Mouse (Mus musculus) embryo, embryonic 10.5 days (tissue): ENCODE data around the gene Cct3.
A peak's percentile ranks its signal among the peaks of the same experiment; 100 is the strongest.
"Not testable (repeated sequence)": the region's sequence is repeated elsewhere in the genome, so short reads cannot be mapped to it uniquely, and the experiment has no call there.

ENCODE experiments used
- DNase-seq: peaks from one replicate; pipeline ENCODE4 v3.0.0-alpha.2; 2015; ENCODE audit warnings: low spot score

Cct3 gene

DNA sequence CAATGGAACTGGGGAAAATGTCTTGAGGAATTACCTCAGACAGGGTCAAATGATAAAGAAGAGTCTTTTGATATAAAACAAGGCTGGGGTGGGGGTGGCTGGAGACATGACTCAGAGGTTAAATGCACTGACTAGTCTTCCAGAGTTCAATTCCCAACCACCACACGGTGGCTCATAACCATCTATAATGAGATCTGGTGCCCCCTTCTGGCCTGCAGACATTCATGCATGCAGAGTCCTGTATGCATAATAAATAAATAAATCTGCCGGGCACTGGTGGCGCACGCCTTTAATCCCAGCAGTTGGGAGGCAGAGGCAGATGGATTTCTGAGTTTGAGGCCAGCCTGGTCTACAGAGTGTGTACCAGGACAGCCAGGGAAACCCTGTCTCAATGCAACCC lies 4.9 kb upstream of the Cct3 start:
- DNase-seq, result peak; percentile 49

DNA sequence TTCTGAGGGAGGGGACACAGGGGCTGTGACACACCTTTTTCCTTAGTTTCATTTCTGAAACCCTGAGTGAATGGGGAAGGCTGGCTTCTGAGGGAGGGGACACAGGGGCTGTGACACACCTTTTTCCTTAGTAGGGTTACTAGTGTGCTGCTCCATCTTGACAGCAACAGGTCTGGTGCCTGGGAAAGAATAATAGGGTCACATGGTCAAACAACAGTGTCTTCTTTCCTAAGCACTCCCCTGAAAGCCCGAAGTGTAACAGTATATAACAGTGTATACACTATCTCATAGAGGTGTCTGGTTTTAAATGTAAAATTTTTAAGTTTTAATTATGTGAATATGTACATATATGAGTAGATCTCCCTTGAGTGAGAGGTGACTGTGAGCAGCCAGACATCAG lies 1.6 kb upstream of the Cct3 start:
- not testable (repeated sequence) for DNase-seq

DNA sequence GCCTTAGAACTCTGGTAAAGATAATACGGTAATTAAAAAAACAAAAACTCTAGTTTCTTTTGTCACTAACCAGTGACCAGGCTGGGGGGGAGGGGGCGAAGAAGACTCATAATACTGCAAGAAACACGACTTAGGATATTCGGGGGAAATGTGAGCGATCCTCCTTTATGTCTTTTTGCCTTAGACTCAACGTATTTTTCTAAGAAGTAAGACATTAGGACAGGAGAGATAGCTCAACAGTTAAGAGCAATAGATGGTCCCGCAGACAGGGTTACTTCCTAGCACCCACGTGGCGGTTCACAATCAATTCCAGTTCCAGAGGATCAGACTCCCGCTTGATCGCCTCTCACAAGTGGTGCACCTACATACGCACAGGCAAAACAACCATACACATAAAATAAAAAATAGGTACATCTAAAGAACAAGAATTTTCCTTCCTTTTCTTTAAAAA lies 781 bp upstream of the Cct3 start:
- no peak for DNase-seq

DNA sequence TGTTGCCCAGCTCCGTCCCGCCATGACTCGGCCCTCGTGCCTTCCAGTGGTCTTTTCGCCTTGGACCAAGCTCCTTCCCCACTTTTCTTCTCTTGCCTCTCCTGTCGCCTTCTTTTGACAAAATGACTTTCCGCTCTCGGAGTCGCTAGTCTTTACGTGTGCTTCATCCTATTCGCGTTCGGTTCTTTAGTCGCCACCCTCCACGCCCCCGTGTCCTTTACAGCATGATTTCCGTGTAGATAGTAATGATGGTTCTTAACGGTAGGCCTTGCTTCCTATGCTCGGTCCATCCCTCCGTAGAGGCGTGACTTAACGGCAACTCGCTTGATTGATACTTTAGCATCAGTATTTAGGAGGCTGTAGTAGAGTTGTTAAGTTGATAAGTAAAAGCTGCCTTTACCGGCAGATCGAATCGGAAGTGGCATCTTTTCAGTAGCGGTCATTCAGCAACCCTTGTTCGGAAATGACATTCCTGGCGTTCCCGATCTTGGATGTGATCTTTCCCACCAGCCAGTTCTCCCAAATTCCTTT lies 470 bp downstream of the Cct3 start:
- peak; percentile 53 for DNase-seq

DNA sequence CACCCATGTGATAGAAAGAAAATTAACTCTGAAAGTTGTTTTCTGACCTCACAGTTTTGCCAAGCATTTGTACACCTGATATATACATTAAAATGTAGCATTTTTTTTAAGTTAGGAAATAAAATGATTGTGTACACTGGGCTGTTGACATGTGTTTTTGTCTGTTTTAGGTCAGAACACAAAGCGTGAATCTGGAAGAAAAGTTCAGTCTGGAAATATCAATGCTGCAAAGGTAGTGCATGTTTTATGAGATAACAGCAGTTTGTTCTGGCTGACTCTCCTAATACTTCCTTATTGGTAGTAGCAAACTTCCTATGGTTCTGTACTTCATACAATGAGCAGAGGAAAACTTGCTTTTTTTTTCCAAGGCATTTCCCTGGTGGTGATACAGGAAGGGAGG lies 2.3 kb downstream of the Cct3 start:
- no peak for DNase-seq

DNA sequence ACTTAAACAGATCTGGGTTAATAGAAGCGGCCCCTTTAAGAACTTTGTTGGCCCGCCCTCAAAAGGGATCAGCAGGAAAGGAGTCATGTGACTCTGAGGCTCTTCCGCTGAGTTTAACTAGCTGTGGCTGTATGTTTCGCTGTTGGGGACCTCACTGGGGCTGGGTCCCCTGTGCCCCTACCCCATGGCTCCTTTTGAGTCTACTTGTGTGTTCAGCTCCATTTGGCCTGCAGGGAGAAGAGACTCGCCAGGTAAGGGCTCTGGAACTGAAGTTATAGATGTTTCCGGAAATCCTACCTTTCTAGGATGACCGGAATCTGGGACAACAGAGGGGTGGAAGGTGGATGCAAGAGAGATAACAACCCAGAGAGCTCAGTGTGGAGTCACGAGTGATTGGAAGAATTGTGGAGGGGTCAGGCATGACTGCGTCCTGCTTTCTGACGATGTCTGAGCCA lies 28.1 kb downstream of the Cct3 start, which contains the start of gene Glmp:
Gene Glmp (plus strand): TSS at position 73 of the 455 bp plus-strand sequence.
- peak; percentile 86 for DNase-seq

DNA sequence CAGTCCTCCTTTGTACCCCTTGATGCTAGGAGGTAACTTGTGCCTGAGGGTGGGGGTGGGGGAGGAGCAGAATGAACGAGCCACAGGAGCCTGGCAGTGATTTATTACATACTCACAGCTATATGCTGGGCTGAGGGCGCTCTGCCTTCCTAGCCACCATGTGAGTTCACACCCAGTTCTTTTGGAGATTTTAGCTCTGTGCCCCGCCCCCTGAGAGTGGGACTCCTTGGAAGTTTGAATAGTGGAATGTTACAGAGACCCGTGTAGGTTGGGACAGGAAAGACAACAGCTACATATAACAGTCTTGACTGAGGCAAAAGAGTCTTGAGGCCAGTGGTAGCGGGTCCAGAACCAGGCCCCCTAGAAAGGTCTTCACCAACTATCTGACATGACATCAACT lies 32.0 kb downstream of the Cct3 start:
- DNase-seq, result no peak

DNA sequence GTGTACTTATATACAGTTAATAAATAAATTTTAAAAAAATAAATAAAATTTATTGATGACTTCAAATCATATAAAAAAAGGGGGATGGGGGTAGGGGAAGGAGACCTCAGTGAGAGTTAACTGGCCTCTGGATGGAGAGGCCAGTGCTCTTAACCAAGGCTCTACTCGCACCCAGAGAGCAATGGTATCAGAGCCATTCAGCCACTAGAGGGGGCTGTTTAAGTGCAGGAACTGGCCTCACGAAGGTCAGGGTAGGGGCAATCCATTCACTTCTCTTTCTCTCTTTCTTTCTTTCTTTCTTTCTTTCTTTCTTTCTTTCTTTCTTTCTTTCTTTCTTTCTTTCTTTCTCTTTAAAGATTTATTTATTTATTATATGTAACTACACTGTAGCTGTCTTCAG lies 34.4 kb downstream of the Cct3 start:
- peak; percentile 73 for DNase-seq

DNA sequence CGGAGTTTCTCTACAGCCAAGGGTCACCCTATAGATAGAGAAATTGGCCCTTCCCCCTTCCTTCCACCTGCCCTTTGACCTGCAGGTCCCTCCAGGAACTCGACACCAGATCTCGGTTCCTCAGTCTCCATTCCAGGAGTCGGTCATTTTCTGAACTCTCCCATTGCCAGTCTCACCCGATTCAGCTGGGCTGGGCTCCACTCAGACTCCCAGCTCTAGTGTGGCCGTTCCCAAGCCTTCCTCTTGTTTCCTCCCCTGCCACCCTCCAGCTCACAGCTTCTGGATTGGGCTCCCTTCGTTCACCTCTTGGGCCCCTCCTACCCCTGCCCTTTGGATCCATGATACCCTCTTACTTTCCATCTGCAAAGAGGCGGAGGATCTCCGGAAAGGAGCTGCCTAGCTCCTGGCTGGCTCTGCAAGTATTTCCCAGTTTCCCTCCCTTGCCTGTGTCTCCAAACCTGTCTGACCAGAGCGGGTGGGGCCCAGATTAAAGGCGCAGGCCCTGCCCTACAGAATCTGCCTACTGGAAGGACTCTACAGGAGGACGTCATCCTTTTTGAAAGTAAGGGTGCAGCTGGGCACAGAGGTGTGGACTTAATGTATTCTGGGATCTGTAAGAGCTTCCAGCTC lies 37.2 kb downstream of the Cct3 start:
- DNase-seq, result no peak

DNA sequence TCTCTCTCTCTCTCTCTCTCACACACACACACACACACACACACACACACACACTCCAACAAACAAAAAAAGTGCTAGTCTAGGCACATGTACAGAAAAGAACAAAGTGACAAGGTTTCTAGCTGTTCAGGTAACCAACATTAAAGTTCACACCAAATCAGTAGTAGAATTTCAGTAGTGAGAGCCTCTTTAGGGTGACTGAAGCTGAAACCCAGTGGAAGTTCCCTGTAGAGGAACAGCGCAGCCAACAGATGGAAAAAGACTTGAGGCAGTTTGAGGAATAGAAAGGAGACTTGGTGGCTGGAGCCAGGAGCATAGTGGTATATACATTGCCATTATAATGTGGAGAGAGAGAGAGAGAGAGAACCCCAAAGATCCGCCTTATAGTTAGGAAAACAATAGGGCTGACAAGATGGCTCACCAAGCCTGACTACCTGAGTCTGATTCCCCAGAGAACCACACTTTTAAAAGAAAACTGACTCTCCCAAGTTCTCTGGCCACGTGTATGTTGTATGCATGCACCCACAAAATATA lies 38.1 kb downstream of the Cct3 start:
- peak; percentile 22 for DNase-seq

DNA sequence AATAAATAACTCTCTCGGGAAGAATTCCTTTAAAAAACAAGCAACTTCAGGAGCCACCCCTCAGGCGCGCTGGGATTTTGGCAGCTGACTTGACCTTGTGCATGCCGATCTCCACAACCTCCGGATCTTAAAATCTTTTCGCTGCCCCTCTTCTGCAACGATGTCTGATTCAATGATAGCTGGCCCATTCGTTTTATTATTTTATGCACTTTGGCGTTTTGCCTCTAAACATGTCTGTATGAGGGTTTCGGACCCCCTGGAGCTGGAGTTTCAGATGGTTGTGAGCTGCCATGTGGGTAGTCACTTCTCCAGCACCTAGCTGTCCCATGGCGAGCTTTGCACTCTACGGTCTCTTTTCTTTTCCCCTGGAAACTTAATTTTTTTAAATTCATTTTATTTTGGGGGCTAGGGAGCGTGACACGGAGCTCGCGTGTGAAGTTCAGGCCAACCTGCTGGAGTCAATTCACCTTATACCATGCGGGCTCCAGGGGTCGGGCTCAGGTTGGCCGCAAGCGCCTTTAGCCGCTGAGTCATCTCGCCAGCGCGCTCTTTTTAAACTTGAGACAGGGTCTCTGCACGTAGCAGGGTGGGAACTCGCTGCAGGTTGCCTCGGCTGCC lies 38.6 kb downstream of the Cct3 start:
- no peak for DNase-seq

DNA sequence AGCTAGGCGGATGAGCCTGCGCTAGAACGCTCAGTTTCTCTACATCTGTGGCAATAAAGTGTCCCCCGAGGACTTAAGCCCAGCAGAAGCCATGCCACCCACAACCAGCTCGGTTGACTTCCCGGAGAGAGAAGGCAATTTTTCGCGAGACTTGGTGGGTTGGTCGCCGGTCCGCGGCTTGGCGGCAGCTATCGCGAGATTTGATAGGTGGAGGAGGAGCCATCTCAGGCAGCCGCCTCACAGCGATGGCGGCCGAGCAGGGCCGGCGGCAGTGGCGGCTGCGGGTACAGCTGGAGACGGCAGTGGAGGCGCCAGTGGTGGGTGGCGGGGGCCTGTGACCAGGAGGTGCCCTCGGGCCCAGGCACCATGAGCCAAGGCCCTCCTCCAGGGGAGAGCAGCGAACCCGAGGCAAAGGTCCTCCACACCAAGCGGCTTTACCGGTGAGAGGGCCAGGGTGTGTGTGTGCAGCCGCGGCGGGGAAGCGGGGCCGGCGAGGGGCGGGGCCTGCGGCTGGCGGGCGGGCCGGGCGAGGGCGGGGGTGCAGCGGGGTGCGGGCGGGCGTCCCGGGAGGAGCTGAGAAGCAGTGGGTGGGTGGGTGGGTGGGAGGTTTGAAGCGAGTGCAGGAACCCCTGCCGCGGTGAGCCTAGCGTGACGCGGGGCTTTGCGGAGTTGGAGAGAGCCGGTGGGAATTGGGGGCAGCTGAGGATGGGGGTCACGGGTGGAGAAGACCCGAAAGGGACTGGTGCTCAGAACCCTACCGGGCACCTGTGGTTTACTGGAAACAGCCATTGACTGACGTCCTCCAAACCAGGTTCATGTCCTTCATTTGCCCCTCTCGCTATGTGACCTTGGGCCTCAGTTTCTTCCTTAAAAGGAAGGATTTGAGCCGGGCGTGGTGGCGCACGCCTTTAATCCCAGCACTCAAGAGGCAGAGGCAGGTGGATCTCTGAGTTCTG lies 39.4 kb downstream of the Cct3 start, which contains the start of the genes Tmem79 and Smg5:
Gene Tmem79 (minus strand): TSS at position 91 of the 956 bp plus-strand sequence.
Gene Smg5 (plus strand): TSS at position 203 of the 956 bp plus-strand sequence.
- peak; percentile 97 for DNase-seq

DNA sequence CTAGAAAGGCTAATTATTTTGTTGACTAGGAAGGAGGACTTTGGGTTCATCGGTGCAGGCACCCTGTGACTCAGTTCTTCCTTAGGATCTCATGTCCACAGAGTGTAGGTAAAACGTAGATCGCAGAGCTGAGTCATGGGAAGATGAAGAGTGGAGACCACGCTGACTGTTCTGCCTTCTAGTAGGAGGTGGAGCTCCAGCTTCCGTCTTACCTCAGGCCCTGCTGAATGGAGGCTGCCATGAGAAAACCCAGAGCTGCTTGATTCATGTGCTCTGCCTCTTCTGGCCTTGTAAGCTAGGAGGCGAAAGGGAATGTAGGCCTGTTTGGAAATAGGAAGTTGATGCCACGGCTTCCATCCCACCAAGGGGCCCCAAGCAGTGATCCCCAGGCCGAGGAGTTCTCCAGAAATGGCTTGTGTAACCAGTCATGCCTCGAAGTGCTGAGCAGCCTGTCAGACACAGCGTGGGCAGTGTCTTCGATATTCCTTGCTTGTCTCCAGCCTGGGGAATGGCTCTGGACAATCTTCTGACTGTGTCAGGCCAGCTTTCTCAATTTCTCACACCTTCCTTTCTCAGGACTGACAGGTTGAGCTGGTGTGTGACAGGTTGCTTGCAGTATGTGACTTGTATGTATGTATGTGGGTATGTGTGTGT lies 40.6 kb downstream of the Cct3 start:
- DNase-seq, result no peak

DNA sequence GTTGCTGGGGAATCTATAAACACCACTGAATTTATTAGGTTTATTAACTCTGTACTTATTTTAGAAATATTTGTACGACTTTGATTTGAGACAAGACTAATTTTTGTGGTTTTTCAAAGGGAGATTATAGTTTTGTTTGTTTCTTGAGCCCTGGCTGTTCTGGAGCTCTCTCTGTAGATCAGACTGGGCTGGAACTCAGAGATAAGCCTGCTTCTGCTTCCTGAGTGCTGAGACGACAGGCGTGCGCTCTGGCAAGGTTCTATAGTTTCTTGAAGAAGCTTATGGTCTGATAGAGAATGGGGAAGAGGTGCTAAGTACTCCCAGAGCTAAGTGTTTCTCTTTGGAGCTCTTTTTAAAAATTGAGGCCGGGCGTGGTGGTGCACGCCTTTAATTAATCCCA lies 41.4 kb downstream of the Cct3 start:
- DNase-seq, result no peak

DNA sequence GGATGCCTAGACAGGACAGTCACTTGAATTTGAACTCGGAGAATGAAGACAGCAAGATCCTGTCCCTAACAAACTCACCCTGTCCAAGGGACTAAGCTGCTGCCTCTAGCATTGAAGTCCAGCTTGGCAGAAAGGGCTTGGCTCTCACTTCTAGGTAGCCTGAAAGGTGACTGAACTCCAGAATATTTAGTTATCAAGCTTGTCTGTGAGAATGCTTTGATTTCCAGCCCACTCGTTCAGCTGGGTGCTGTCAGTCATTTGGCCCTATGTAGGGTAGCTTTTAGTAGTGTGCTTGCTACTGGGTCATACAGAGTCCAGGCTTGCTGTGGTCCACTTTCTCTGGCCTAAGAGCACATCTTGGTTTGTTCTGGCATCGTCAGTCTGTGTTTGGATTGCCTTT lies 42.1 kb downstream of the Cct3 start:
- DNase-seq, result no peak

DNA sequence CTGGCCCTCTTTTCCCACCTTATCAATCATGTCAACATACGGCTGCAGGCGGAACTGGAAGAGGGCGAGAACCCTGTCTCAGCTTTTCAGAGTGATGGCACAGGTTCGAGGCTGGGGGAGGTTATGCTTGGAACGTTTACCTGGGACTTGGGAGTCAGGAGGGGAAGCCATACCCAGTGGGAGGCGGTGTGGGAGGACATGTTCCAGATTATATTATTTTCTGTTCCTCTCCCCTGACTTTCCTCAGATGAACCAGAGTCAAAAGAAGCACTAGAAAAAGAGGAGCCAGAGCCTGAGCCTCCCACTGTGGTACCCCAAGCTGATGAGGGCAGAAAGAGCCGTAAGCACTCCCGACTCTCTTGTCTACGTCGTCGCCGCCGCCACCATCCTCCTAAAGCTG lies 53.8 kb downstream of the Cct3 start:
- no peak for DNase-seq

DNA sequence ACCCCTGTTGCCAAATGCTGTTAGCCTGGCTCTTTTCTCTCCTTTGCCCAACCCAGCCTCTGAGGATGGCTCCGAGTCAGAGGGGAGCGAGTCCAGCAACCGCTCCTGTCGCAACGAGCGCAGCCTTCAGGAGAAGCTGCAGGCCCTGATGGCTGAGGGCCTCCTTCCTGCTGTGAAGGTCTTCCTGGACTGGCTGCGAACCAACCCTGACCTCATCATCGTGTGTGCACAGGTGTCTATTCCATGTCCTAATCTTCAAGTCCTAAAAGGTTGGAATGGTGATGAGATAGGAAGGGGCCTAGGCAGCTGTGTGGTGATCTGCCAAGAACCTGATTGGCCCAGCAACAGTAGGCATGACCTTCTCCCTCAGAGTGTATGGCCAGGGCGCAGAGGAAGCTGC lies 56.0 kb downstream of the Cct3 start:
- no peak for DNase-seq

DNA sequence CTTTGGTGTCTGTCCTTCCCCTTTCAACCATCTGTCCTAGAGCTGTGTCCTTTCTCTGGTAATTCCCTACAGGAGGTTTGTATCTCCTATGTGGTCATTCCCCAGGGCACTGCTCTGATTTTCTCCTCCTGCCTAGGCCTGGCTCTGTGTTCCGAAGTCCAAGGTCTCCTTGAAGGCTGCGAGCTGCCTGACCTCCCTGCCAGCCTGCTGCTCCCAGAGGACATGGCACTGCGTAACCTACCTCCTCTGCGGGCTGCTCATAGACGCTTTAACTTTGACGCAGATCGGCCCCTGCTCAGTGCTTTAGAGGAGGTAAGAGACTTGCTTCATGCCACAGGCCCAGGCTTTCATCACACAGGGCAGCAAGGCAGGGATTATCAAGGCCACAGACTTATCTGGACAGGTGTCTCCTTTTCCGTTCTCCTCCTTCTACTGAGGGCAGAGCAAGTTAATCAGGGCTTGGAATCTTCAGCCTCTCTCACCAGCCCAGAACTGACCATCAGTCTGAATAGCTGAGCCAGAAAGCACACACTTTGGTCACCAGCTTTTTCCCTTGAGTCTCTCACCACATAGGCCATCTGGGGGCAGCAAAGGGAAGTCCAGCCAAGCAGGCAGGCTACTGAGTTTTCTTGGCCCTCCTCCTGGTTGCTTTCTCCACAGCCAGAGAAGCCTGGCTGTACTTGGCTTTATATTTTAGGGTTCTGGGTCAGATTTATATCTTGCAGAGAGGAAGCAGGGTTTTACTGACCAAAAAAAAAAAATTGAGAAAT lies 57.7 kb downstream of the Cct3 start:
- no peak for DNase-seq

DNA sequence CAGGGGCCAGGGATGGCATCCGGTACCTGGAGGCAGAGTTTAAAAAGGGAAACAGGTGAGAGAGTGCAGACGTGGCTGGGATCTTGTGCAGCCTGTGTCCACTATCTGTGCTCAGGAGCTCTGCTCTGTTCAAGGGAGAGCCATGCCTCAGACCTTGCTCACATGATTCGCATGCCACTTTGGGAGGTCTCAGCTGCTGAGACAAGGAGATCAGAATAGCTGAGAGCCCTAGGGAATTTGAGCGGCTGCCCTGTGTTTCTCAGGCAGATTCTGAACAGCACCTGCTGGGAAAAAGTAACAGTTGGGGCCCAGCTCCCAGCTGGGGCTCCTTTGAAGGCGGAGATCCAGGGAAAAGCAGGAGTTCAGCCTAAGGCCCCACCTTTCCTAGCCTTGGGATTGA lies 62.7 kb downstream of the Cct3 start:
- DNase-seq, result no peak

DNA sequence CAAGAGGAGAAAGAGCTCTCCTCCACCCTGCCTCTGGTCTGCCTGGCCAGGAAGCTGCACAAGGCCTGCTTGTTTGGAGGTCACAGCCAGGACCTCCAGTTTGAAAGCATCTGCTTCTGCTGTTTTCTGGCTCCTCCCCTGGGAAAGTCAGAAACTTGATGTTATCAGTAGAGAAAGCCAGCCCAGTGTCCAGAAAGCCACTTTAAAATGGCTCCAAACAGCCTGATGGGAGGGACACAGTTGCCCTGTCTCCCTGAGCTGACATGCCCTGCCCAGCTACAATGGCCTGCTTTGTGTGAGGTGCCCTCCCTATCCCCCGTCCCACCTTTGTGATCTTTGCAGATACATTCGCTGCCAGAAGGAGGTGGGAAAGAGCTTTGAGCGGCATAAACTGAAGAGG lies 63.1 kb downstream of the Cct3 start:
- DNase-seq, result no peak

DNA sequence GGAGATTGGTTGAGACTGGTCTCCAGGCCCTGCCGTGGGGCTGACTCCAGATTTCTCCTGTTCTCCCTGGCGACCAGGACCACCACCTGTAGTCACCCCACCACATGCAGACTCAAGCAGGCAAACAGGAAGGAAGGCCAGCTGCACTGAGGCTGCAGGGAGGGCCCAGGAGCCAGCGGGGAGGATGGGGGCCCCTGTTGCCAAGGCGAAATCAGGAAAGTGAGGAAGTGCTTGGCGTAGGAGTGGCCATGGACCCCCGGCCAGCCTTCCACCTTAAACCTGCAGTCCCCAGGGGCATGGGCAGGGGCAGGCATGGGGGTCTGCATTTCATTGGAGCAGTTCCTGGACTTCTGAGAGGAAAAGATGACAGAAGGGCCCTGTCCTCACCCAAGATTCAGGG lies 64.2 kb downstream of the Cct3 start:
- DNase-seq, result no peak
